Mouse (Mus musculus) small intestine, adult 2 months (tissue): ENCODE data around the gene Lce3c.

Source experiments
- CTCF ChIP-seq: fragments of 200-500 bp; IDR thresholded peaks from 2 replicates; pipeline ENCODE4 v1.5.1; 2012; ENCODE audit warnings: low read depth, mild to moderate bottlenecking, control low read depth, inconsistent platforms, low read length, moderate library complexity, mixed read lengths; ENCODE audit not compliant: insufficient replicate concordance, insufficient read length; ENCODE audit errors: extremely low read depth
- POLR2A ChIP-seq: fragments of 200-500 bp; IDR thresholded peaks from 2 replicates; pipeline ENCODE4 v1.6.1; 2012; ENCODE audit warnings: low read depth, mild to moderate bottlenecking, control low read depth, inconsistent platforms, low read length, moderate library complexity

GRCm38 (mm10) chr3:92926130-92926529 lies 18.2 kb upstream of the Lce3c start, which contains the start of gene Lce3a:
- TF ChIP-seq CTCF: no peak
- TF ChIP-seq POLR2A: no peak
